Mouse (Mus musculus): ENCODE data around the gene D130043K22Rik. TPM values are rescaled to one million over a fixed set of nuclear protein-coding genes. Genes with fewer than 3 reads are reported as not detected.
A peak's percentile ranks its signal among the peaks of the same experiment; 100 is the strongest.
"Not testable (repeated sequence)": the region's sequence is repeated elsewhere in the genome, so short reads cannot be mapped to it uniquely, and the experiment has no call there.

The D130043K22Rik gene
- polyA plus RNA-seq, 1 experiment = not detected

GRCm38 (mm10) chr13:24830756-24831352, 14.1 kb upstream of the D130043K22Rik start:
- Histone ChIP-seq H3K36me3 (ENCODE audit: control insufficient read depth) (peaks cover 37% of the 10 kb centered on the region), H3K4me3 (replicated peaks) (peak overlapping the region; percentile 79), H3K4me1 (ENCODE audit: control insufficient read depth) (peaks cover 33% of the 10 kb centered on the region), H3K27me3 (ENCODE audit: control insufficient read depth) (no peaks in the 10 kb centered on the region), H3K9me3 (ENCODE audit: control insufficient read depth, low read length) (no peaks in the 10 kb centered on the region)
- TF ChIP-seq TAL1 (IDR thresholded peaks at IDR 0.05; ENCODE audit: low read length) (no peak), GATA1 (IDR thresholded peaks at IDR 0.05; ENCODE audit: low read length) (no peak)

- TF ChIP-seq TAL1 (IDR thresholded peaks at IDR 0.05; ENCODE audit: low read length) (no peak), GATA1 (IDR thresholded peaks at IDR 0.05; ENCODE audit: low read length) (no peak)
- Histone ChIP-seq H3K27me3 (ENCODE audit: control insufficient read depth) (no peaks in the 10 kb centered on the region), H3K36me3 (ENCODE audit: control insufficient read depth) (peaks cover 41% of the 10 kb centered on the region), H3K9me3 (ENCODE audit: control insufficient read depth, low read length) (no peaks in the 10 kb centered on the region), H3K4me1 (ENCODE audit: control insufficient read depth) (peaks cover 36% of the 10 kb centered on the region), H3K4me3 (replicated peaks) (peak within 1 kb of the TSS; percentile 79)
Observed at GRCm38 (mm10) chr13:24831353-24832130, 13.4 kb upstream of the D130043K22Rik start, which contains the start of the genes Acot13 and Tdp2. Gene Acot13 (minus strand): TSS chr13:24831540. Gene Tdp2 (plus strand): TSS chr13:24831679.

GRCm38 (mm10) chr13:24832131-24832810, 12.7 kb upstream of the D130043K22Rik start:
- TF ChIP-seq GATA1 (IDR thresholded peaks at IDR 0.05; ENCODE audit: low read length) = no peak
- TF ChIP-seq TAL1 (IDR thresholded peaks at IDR 0.05; ENCODE audit: low read length) = no peak
- no peaks in the 10 kb centered on the region for H3K9me3 ChIP-seq (ENCODE audit: control insufficient read depth, low read length)
- H3K4me1 ChIP-seq (ENCODE audit: control insufficient read depth) = peaks cover 36% of the 10 kb centered on the region
- H3K4me3 ChIP-seq (replicated peaks) = peak overlapping the region; percentile 79
- H3K36me3 ChIP-seq (ENCODE audit: control insufficient read depth) = peaks cover 48% of the 10 kb centered on the region
- H3K27me3 ChIP-seq (ENCODE audit: control insufficient read depth) = no peaks in the 10 kb centered on the region

GRCm38 (mm10) chr13:24832811-24833155, 12.2 kb upstream of the D130043K22Rik start:
- no peak for TF ChIP-seq GATA1 (IDR thresholded peaks at IDR 0.05; ENCODE audit: low read length)
- H3K27me3 ChIP-seq (ENCODE audit: control insufficient read depth) = no peaks in the 10 kb centered on the region

GRCm38 (mm10) chr13:24837765-24838164, 7.2 kb upstream of the D130043K22Rik start:
- not testable (repeated sequence) for H3K4me3 ChIP-seq (replicated peaks); H3K9me3 ChIP-seq (ENCODE audit: control insufficient read depth, low read length); H3K27me3 ChIP-seq (ENCODE audit: control insufficient read depth)
- H3K36me3 ChIP-seq (ENCODE audit: control insufficient read depth) = peaks cover 87% of the 10 kb centered on the region
- peaks cover 22% of the 10 kb centered on the region for H3K4me1 ChIP-seq (ENCODE audit: control insufficient read depth)

More at GRCm38 (mm10) chr13:24832811-24833155, 12.2 kb upstream of the D130043K22Rik start:
- Histone ChIP-seq H3K36me3 (ENCODE audit: control insufficient read depth) (peaks cover 53% of the 10 kb centered on the region), H3K4me1 (ENCODE audit: control insufficient read depth) (peaks cover 36% of the 10 kb centered on the region), H3K4me3 (replicated peaks) (peak overlapping the region; percentile 79), H3K9me3 (ENCODE audit: control insufficient read depth, low read length) (no peaks in the 10 kb centered on the region)

GRCm38 (mm10) chr13:24839831-24840230, 5.1 kb upstream of the D130043K22Rik start:
- TF ChIP-seq TAL1 (IDR thresholded peaks at IDR 0.05; ENCODE audit: low read length) (no peak), GATA1 (IDR thresholded peaks at IDR 0.05; ENCODE audit: low read length) (no peak)
- H3K36me3 ChIP-seq (ENCODE audit: control insufficient read depth) = peaks cover 73% of the 10 kb centered on the region
- H3K9me3 ChIP-seq (ENCODE audit: control insufficient read depth, low read length) = no peaks in the 10 kb centered on the region
- H3K4me1 ChIP-seq (ENCODE audit: control insufficient read depth) = peaks cover 11% of the 10 kb centered on the region
- H3K4me3 ChIP-seq (replicated peaks) = no peak overlapping the region
- peaks cover 1% of the 10 kb centered on the region for H3K27me3 ChIP-seq (ENCODE audit: control insufficient read depth)

GRCm38 (mm10) chr13:24841702-24842101, 3.2 kb upstream of the D130043K22Rik start:
- no peaks in the 10 kb centered on the region for H3K9me3 ChIP-seq (ENCODE audit: control insufficient read depth, low read length)
- H3K4me1 ChIP-seq (ENCODE audit: control insufficient read depth) = peaks cover 11% of the 10 kb centered on the region
- no peak for TF ChIP-seq TAL1 (IDR thresholded peaks at IDR 0.05; ENCODE audit: low read length)
- TF ChIP-seq GATA1 (IDR thresholded peaks at IDR 0.05; ENCODE audit: low read length) = no peak
- no peak overlapping the region for H3K4me3 ChIP-seq (replicated peaks)
- peaks cover 8% of the 10 kb centered on the region for H3K27me3 ChIP-seq (ENCODE audit: control insufficient read depth)
- peaks cover 57% of the 10 kb centered on the region for H3K36me3 ChIP-seq (ENCODE audit: control insufficient read depth)

GRCm38 (mm10) chr13:24849318-24849717, 4.4 kb downstream of the D130043K22Rik start:
- H3K9me3 ChIP-seq (ENCODE audit: control insufficient read depth, low read length) = no peaks in the 10 kb centered on the region
- H3K27me3 ChIP-seq (ENCODE audit: control insufficient read depth) = peaks cover 8% of the 10 kb centered on the region
- H3K4me1 ChIP-seq (ENCODE audit: control insufficient read depth) = peaks cover 9% of the 10 kb centered on the region
- H3K36me3 ChIP-seq (ENCODE audit: control insufficient read depth) = no peaks in the 10 kb centered on the region
- no peak overlapping the region for H3K4me3 ChIP-seq (replicated peaks)
- no peak for TF ChIP-seq GATA1 (IDR thresholded peaks at IDR 0.05; ENCODE audit: low read length)
- no peak for TF ChIP-seq TAL1 (IDR thresholded peaks at IDR 0.05; ENCODE audit: low read length)

GRCm38 (mm10) chr13:24851989-24852388, 7.1 kb downstream of the D130043K22Rik start:
- Histone ChIP-seq H3K4me3 (replicated peaks) (no peak overlapping the region), H3K4me1 (ENCODE audit: control insufficient read depth) (no peaks in the 10 kb centered on the region), H3K36me3 (ENCODE audit: control insufficient read depth) (no peaks in the 10 kb centered on the region), H3K9me3 (ENCODE audit: control insufficient read depth, low read length) (no peaks in the 10 kb centered on the region), H3K27me3 (ENCODE audit: control insufficient read depth) (no peaks in the 10 kb centered on the region; the same call in 1 of the 2 replicates)
- TF ChIP-seq GATA1 (IDR thresholded peaks at IDR 0.05; ENCODE audit: low read length) (no peak), TAL1 (IDR thresholded peaks at IDR 0.05; ENCODE audit: low read length) (no peak)

Data from erythroblast, embryonic 14.5 days (primary cell).